Mouse (Mus musculus): ENCODE results near the gene Col6a4. TPM values are rescaled to one million over a fixed set of nuclear protein-coding genes. Genes with fewer than 3 reads are reported as not detected.

Col6a4 gene
- total RNA-seq, 2 experiments from 2014 or later = 0.27 TPM; not detected in 1

GRCm38 (mm10) chr9:106077953-106078352, 18.6 kb downstream of the Col6a4 start:
- intact Hi-C loops (cut with DNase I) = no loop called here
- no peak for DNase-seq

GRCm38 (mm10) chr9:106076234-106076633, 20.3 kb downstream of the Col6a4 start:
- intact Hi-C loops (cut with DNase I) = no loop called here
- DNase-seq = no peak

GRCm38 (mm10) chr9:106073956-106074355, 22.6 kb downstream of the Col6a4 start:
- no peak for DNase-seq
- intact Hi-C loops (cut with DNase I) = no loop called here

GRCm38 (mm10) chr9:106071651-106072050, 24.9 kb downstream of the Col6a4 start:
- DNase-seq = no peak
- intact Hi-C loops (cut with DNase I) = no loop called here

GRCm38 (mm10) chr9:106053446-106053845, 43.1 kb downstream of the Col6a4 start:
- intact Hi-C loops (cut with DNase I) = no loop called here

GRCm38 (mm10) chr9:106043921-106044503, 52.6 kb downstream of the Col6a4 start:
- DNase-seq = no peak
- intact Hi-C loops (cut with DNase I) = no loop called here

More at GRCm38 (mm10) chr9:106053446-106053845, 43.1 kb downstream of the Col6a4 start:
- no peak for DNase-seq

- intact Hi-C loops (cut with DNase I) = no loop called here
- peak in 1 of 2 experiments; percentile 3 for DNase-seq
These were observed 56.5 kb downstream of the Col6a4 start for GRCm38 (mm10) chr9:106039915-106040659.

GRCm38 (mm10) chr9:106039276-106039675, 57.3 kb downstream of the Col6a4 start:
- intact Hi-C loops (cut with DNase I) = no loop called here
- DNase-seq = no peak

GRCm38 (mm10) chr9:106038865-106039264, 57.7 kb downstream of the Col6a4 start:
- intact Hi-C loops (cut with DNase I) = no loop called here
- peak; percentile 28 to 67 for DNase-seq

- DNase-seq = no peak
- intact Hi-C loops (cut with DNase I) = no loop called here
These were observed 80.9 kb downstream of the Col6a4 start for GRCm38 (mm10) chr9:106015666-106016065.

- intact Hi-C loops (cut with DNase I) = no loop called here
- DNase-seq = no peak
These were observed 83.4 kb downstream of the Col6a4 start for GRCm38 (mm10) chr9:106013139-106013538.

- intact Hi-C loops (cut with DNase I) = no loop called here
- no peak for DNase-seq
These were observed 98.6 kb downstream of the Col6a4 start for GRCm38 (mm10) chr9:105997955-105998354.

- intact Hi-C loops (cut with DNase I) = no loop called here
These were observed 104.2 kb downstream of the Col6a4 start for GRCm38 (mm10) chr9:105992425-105992824.

GRCm38 (mm10) chr9:105990099-105990498, 106.5 kb downstream of the Col6a4 start:
- intact Hi-C loops (cut with DNase I) = no loop called here

More at GRCm38 (mm10) chr9:105992425-105992824, 104.2 kb downstream of the Col6a4 start:
- DNase-seq = no peak

GRCm38 (mm10) chr9:105989468-105989867, 107.1 kb downstream of the Col6a4 start:
- no peak for DNase-seq
- intact Hi-C loops (cut with DNase I) = loop anchor here (5.0 kb wide), 1 partner anchor 127 kb away; no protein-coding TSS in a partner anchor

More at GRCm38 (mm10) chr9:105990099-105990498, 106.5 kb downstream of the Col6a4 start:
- no peak for DNase-seq

- intact Hi-C loops (cut with DNase I) = loop anchor here (1.0 to 5.0 kb wide), 2 partner anchors 126 to 295 kb away; no protein-coding TSS in a partner anchor
These were observed 108.5 kb downstream of the Col6a4 start for GRCm38 (mm10) chr9:105988096-105988495.

GRCm38 (mm10) chr9:105984931-105985519, 111.6 kb downstream of the Col6a4 start:
- intact Hi-C loops (cut with DNase I) = loop anchor here (5.0 kb wide), 1 partner anchor 123 kb away; no protein-coding TSS in a partner anchor
- DNase-seq = no peak

More at GRCm38 (mm10) chr9:105988096-105988495, 108.5 kb downstream of the Col6a4 start:
- peak in 1 of 2 experiments; percentile 6 for DNase-seq

GRCm38 (mm10) chr9:105978479-105978878, 118.1 kb downstream of the Col6a4 start:
- intact Hi-C loops (cut with DNase I) = no loop called here

GRCm38 (mm10) chr9:105976871-105977270, 119.7 kb downstream of the Col6a4 start:
- intact Hi-C loops (cut with DNase I) = no loop called here
- no peak for DNase-seq

More at GRCm38 (mm10) chr9:105978479-105978878, 118.1 kb downstream of the Col6a4 start:
- no peak for DNase-seq

- intact Hi-C loops (cut with DNase I) = no loop called here
- no peak for DNase-seq
These were observed 120.3 kb downstream of the Col6a4 start for GRCm38 (mm10) chr9:105976314-105976713.

- intact Hi-C loops (cut with DNase I) = no loop called here
- DNase-seq = no peak
These were observed 122.8 kb downstream of the Col6a4 start for GRCm38 (mm10) chr9:105973736-105974135.
